Mouse (Mus musculus) CD8-positive naive resting alpha-beta T cell, adult 57 days (primary cell): ENCODE measurements around the gene Btg2. TPM values are rescaled to one million over a fixed set of nuclear protein-coding genes. Genes with fewer than 3 reads are reported as not detected.

Experiments
- total RNA-seq: library from RNA; stranded (reverse); gene quantifications from one replicate; pipeline ENCODE4 v1.2.4, GENCODE M21; 2023

Gene Btg2
- total RNA-seq, result 356 TPM

DNA sequence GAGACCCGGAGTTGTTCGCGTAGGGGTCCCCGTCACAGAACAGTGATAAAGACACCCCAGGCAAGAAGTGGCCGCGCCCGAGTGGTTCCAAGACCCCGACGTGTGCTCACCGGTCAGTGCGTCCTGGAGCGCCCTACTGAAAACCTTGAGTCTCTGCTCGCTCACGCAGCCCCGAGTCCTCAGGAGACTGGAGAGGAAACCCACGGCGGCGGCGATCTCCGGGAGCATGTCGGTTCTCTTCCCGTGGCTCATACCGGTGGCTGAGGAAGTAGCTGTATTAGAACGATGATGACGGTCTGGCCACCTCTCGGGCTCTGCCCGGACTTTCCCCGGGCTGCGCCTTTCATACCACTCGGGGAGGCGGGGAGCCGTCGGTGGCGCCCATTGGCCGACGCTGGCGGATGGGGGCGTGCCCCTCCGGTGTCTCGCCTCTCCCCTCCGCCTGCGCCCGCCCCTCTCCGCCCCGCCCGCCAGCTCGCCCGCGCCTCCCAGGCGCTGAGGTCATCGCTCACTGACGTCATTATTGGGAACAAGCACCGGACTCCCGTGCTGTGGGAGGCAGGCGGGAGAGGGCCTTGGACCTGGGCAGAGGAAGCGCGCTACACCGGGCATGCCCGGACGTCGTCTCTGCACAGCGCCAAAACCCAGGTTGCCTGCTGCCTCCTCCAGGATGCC is at the start of gene Btg2:
Btg2 (minus strand) TSS at position 319 of the 675 bp plus-strand sequence.

DNA sequence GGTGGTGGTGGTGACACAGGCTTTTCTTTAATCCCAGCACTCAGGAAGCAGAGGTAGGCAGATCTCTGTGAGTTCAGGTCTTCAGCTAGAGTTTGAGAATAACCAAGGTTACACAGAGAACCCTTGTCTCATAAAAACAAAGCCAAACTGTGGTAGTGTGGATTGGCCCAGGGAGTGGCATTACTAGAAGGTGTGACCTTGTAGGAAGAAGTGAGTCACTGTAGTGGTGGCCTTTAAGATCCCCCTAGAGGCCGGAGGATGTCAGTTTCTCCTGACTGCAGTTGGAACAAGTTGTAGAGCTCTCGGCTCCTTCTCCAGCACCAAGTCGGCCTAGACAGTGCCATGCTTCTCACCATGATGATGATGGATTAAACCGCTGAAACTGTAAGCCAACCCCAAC is 32.1 kb upstream of the Btg2 start, which contains the start of gene Chit1:
Chit1 (plus strand) TSS at position 264 of the 400 bp plus-strand sequence.

DNA sequence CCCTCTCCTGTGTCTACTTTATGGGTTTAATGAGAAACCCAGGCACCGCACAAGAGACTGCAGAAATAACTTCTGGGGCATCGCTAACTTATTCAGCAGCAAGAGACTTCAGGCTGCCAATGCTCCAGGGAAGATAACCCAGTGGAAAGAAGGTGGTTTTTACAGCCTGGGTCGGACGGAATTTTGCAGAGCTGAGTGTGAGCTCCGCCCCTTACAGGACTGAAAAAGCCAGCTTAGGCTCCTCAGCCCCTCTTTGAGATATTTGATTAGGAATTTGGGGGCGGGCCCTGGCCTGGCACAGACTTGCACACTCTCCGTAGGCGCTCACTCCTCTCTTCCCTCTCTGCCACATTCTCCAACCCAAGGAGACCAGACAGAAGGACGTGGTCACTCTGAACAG is 41.7 kb downstream of the Btg2 start, which contains the start of gene Fmod:
Fmod (plus strand) TSS at position 83 of the 400 bp plus-strand sequence.

Other genes starting within 250 kb of the Btg2 start
- not detected for gene Optc, start 171.1 kb downstream of the Btg2 start, total RNA-seq
- not detected for gene Prelp, start 157.7 kb downstream of the Btg2 start, total RNA-seq
- gene Fmod, start 41.9 kb downstream of the Btg2 start, total RNA-seq, result not detected
- gene Chit1, start 32.1 kb upstream of the Btg2 start, total RNA-seq, result not detected
- 1.0 TPM for gene Chil1, start 103.1 kb upstream of the Btg2 start, total RNA-seq
- not detected for gene Mybph, start 114.3 kb upstream of the Btg2 start, total RNA-seq
- gene Adora1, start 156.3 kb upstream of the Btg2 start, total RNA-seq, result not detected
- gene Myog, start 210.9 kb upstream of the Btg2 start, total RNA-seq, result not detected